Mouse (Mus musculus): Measurements from ENCODE around the gene Lexm. TPM values are rescaled to one million over a fixed set of nuclear protein-coding genes. Genes with fewer than 3 reads are reported as not detected.

Gene Lexm
- total and polyA plus RNA-seq, 2 experiments from 2014 or later = not detected

DNA sequence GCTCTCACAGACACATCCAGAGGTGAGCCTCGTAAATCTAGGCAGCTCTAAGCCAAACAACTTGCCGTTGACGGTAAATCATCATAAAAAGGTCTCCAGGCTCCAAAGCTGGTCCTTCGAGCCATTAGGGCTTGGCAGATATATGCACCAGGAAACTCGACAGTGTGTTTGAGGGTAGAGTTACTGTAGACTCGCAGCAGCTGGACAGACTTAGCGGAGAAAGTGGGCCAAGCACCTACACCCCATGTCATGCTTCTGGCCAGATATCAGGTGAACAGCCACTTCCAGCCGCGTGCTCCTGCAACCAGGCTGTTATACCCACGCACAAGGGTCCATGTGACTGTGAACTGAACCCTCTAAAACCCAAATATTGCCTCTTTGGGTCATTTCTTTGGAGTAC is 38.6 kb upstream of the Lexm start:
- Histone ChIP-seq H3K27ac (ENCODE audit: low read depth, low read length) (no peak overlapping the region), H3K4me2 (ENCODE audit: low read depth, low read length, poor library complexity, severe bottlenecking) (no peak overlapping the region), H3K9me3 (ENCODE audit: low read length) (no peaks in the 10 kb centered on the region), H3K4me3 (ENCODE audit: low read depth, low read length) (no peak overlapping the region), H3K9ac (replicated peaks; ENCODE audit: low read length, poor library complexity, severe bottlenecking) (no peak overlapping the region), H3K4me1 (ENCODE audit: insufficient read depth, low read length) (0 out of 2 replicates have a peak, but pooled peaks cover 2% of the 10 kb centered on the region), H3K36me3 (ENCODE audit: insufficient read depth, low read length) (peaks cover 38% of the 10 kb centered on the region), H3K27me3 (ENCODE audit: insufficient read depth, low read length) (no peaks in the 10 kb centered on the region)
- WGBS = 94% methylated on average over 10 of the region's 10 CpGs
- ATAC-seq (ENCODE audit: low FRiP score) (no peak), DNase-seq (ENCODE audit: low spot score) (no peak)
- TF ChIP-seq CTCF (IDR thresholded peaks at IDR 0.05) = no peak

DNA sequence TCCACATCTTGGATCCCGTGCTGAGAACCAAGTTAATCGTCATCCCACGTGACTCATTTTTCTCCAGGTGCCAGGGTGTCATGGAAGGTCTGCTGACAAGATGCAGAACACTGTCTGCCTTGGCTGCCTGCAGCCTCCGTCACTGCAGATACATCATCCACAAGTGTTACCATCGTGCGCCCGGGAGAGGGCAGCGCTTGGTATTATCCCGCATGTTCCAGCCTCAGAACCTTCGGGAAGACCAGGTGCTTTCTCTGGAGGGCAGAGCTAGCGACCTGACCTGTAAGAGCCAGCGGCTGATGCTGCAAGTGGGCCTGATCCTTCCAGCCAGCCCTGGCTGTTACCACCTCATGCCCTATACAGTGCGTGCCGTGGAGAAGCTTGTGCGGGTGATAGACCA is 36.0 kb upstream of the Lexm start:
- H3K36me3 ChIP-seq (ENCODE audit: insufficient read depth, low read length) = peaks cover 20% of the 10 kb centered on the region
- H3K4me3 ChIP-seq (ENCODE audit: low read depth, low read length) = no peak overlapping the region
- DNase-seq (ENCODE audit: low spot score) = no peak
- no peak for TF ChIP-seq CTCF (IDR thresholded peaks at IDR 0.05)
- no peak overlapping the region for H3K4me2 ChIP-seq (ENCODE audit: low read depth, low read length, poor library complexity, severe bottlenecking)
- H3K4me1 ChIP-seq (ENCODE audit: insufficient read depth, low read length) = 0 out of 2 replicates have a peak, but pooled peaks cover 2% of the 10 kb centered on the region
- no peaks in the 10 kb centered on the region for H3K9me3 ChIP-seq (ENCODE audit: low read length)
- 94% methylated on average over 15 of the region's 15 CpGs for WGBS
- ATAC-seq (ENCODE audit: low FRiP score) = no peak
- H3K27me3 ChIP-seq (ENCODE audit: insufficient read depth, low read length) = peaks cover 3% of the 10 kb centered on the region; the same call in 1 of the 2 replicates
- H3K9ac ChIP-seq (replicated peaks; ENCODE audit: low read length, poor library complexity, severe bottlenecking) = no peak overlapping the region
- no peak overlapping the region for H3K27ac ChIP-seq (ENCODE audit: low read depth, low read length)

DNA sequence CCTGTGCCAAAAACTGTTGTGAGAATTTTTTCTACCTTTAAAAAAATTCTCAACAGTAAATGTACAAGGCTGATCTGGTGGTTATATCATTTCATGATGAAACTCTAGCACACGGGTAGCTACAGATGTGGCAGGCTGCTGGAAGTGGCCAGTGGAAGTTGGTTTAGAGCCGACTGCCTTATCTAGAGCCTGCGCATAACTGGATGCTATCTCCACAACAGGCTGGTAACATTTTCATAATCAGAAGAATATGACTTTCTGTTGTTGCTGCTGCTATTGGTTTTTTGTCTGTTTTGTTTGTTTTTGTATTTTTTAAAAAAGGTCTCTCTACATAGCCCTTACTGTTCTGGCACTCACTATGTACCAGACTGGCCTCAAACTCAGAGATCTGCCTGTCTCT is 35.5 kb upstream of the Lexm start:
- TF ChIP-seq CTCF (IDR thresholded peaks at IDR 0.05) = no peak
- 93% methylated on average over 3 of the region's 3 CpGs for WGBS
- 0 out of 2 replicates have a peak, but pooled peaks cover 2% of the 10 kb centered on the region for H3K4me1 ChIP-seq (ENCODE audit: insufficient read depth, low read length)
- peaks cover 8% of the 10 kb centered on the region; the same call in 1 of the 2 replicates for H3K27me3 ChIP-seq (ENCODE audit: insufficient read depth, low read length)
- no peak overlapping the region for H3K4me2 ChIP-seq (ENCODE audit: low read depth, low read length, poor library complexity, severe bottlenecking)
- H3K36me3 ChIP-seq (ENCODE audit: insufficient read depth, low read length) = peaks cover 17% of the 10 kb centered on the region; the same call in 1 of the 2 replicates
- ATAC-seq (ENCODE audit: low FRiP score) = no peak
- no peak overlapping the region for H3K9ac ChIP-seq (replicated peaks; ENCODE audit: low read length, poor library complexity, severe bottlenecking)
- no peaks in the 10 kb centered on the region for H3K9me3 ChIP-seq (ENCODE audit: low read length)
- no peak for DNase-seq (ENCODE audit: low spot score)
- H3K27ac ChIP-seq (ENCODE audit: low read depth, low read length) = no peak overlapping the region
- H3K4me3 ChIP-seq (ENCODE audit: low read depth, low read length) = no peak overlapping the region

DNA sequence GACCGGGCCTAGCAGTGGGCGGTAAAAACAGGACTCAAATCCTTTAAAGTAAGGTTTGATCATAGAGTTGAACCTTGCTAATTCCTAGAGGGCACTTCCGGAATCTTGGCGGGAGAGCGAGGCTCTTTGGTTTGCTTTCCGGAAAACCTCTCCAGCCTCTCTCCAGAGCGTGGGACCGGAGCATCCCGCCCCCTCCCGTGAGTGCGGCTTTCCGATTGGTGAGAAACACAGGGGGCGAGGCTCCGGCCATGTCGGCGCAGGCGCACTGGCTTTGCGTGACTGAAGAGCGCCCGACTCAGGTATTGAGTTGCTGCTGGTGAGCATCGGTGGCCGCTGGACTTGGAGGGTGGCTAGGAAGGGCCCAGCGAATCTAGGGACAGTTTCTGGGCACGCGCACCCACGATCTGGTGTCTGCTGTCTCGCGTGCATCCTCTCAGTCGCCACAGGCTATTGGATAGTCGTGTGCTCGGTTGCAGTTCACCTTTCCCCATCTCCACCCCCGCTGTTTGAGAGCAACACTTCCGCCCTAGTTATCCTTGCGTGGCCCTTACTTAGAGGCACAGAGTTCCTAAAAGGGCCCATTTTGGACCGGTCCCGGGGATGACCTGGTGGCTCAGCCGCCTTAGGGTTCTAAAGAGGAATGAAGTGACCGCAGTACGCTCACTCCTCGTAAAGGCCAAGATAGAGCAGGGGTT is 33.9 kb upstream of the Lexm start, which contains the start of gene Pars2:
Gene Pars2, plus strand, starts transcription at position 237 of the 695 bp plus-strand sequence.
- H3K27ac ChIP-seq (ENCODE audit: low read depth, low read length) = peak within 1 kb of the TSS; percentile 82
- H3K36me3 ChIP-seq (ENCODE audit: insufficient read depth, low read length) = peaks cover 7% of the 10 kb centered on the region; the same call in 1 of the 2 replicates
- ATAC-seq (ENCODE audit: low FRiP score) = peak; percentile 97
- peak within 1 kb of the TSS; percentile 57 for H3K4me3 ChIP-seq (ENCODE audit: low read depth, low read length)
- peak within 1 kb of the TSS; percentile 95 for H3K4me2 ChIP-seq (ENCODE audit: low read depth, low read length, poor library complexity, severe bottlenecking)
- TF ChIP-seq CTCF (IDR thresholded peaks at IDR 0.05) = no peak
- peak within 1 kb of the TSS; percentile 80 for H3K9ac ChIP-seq (replicated peaks; ENCODE audit: low read length, poor library complexity, severe bottlenecking)
- 0 out of 2 replicates have a peak, but pooled peaks cover 2% of the 10 kb centered on the region for H3K4me1 ChIP-seq (ENCODE audit: insufficient read depth, low read length)
- 2% methylated on average over 40 of the region's 40 CpGs for WGBS
- peak; percentile 99 for DNase-seq (ENCODE audit: low spot score)
- no peaks in the 10 kb centered on the region for H3K9me3 ChIP-seq (ENCODE audit: low read length)
- H3K27me3 ChIP-seq (ENCODE audit: insufficient read depth, low read length) = peaks cover 8% of the 10 kb centered on the region; the same call in 1 of the 2 replicates

DNA sequence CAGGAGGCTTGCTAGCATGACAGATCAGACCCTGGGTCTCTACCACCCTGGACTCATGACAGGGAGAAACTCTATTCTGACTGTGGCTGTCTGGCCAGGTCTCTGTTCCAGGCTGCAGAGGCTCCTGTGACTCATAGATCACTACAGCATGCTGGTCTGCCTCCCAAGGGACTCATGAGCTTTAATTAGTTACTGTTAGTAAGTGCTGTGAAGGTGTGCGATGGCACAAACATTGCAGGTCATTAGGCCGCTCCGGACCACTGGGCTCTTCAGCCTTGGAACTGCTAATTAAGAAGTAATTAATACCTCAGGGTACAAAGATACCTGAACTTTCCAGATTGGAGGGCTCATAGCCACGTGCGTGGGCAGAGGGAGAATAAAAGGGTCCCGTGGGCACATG is 30.1 kb upstream of the Lexm start:
- DNase-seq (ENCODE audit: low spot score) = peak; percentile 21
- no peak overlapping the region for H3K4me3 ChIP-seq (ENCODE audit: low read depth, low read length)
- no peak overlapping the region for H3K27ac ChIP-seq (ENCODE audit: low read depth, low read length)
- no peaks in the 10 kb centered on the region for H3K36me3 ChIP-seq (ENCODE audit: insufficient read depth, low read length)
- no peak overlapping the region for H3K4me2 ChIP-seq (ENCODE audit: low read depth, low read length, poor library complexity, severe bottlenecking)
- 0 out of 2 replicates have a peak, but pooled peaks cover 2% of the 10 kb centered on the region for H3K4me1 ChIP-seq (ENCODE audit: insufficient read depth, low read length)
- H3K9me3 ChIP-seq (ENCODE audit: low read length) = no peaks in the 10 kb centered on the region
- WGBS = 80% methylated on average over 6 of the region's 6 CpGs
- no peak for ATAC-seq (ENCODE audit: low FRiP score)
- no peak overlapping the region for H3K9ac ChIP-seq (replicated peaks; ENCODE audit: low read length, poor library complexity, severe bottlenecking)
- TF ChIP-seq CTCF (IDR thresholded peaks at IDR 0.05) = no peak
- H3K27me3 ChIP-seq (ENCODE audit: insufficient read depth, low read length) = peaks cover 8% of the 10 kb centered on the region; the same call in 1 of the 2 replicates

DNA sequence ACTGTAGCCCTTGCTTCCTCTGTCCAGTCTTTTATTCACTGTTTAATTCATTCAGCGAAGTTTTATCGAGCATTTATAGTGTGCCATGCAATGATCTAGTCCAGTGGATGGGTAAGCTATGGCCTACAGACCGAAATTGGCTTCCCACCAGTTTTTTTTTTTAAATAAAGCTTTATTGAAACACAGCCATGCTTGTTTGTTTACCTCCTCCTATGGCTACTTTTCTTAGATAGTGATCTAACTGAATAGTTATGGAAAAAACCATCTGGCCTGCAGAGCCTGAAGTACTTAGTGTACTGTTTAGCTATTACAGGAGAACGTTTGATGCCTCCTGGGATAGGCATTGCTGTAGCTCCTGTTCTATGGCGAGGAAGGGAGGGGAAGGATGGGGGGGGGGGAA is 28.8 kb upstream of the Lexm start:
- DNase-seq (ENCODE audit: low spot score) = no peak
- H3K36me3 ChIP-seq (ENCODE audit: insufficient read depth, low read length) = no peaks in the 10 kb centered on the region
- TF ChIP-seq CTCF (IDR thresholded peaks at IDR 0.05) = no peak
- no peak overlapping the region for H3K4me3 ChIP-seq (ENCODE audit: low read depth, low read length)
- H3K27ac ChIP-seq (ENCODE audit: low read depth, low read length) = no peak overlapping the region
- ATAC-seq (ENCODE audit: low FRiP score) = no peak
- peaks cover 8% of the 10 kb centered on the region; the same call in 1 of the 2 replicates for H3K27me3 ChIP-seq (ENCODE audit: insufficient read depth, low read length)
- H3K4me2 ChIP-seq (ENCODE audit: low read depth, low read length, poor library complexity, severe bottlenecking) = no peak overlapping the region
- H3K9me3 ChIP-seq (ENCODE audit: low read length) = no peaks in the 10 kb centered on the region
- 73% methylated on average over 5 of the region's 5 CpGs for WGBS
- H3K9ac ChIP-seq (replicated peaks; ENCODE audit: low read length, poor library complexity, severe bottlenecking) = no peak overlapping the region
- H3K4me1 ChIP-seq (ENCODE audit: insufficient read depth, low read length) = no peaks in the 10 kb centered on the region

All from midbrain, postnatal 0 days (tissue).